Mouse (Mus musculus) embryo, embryonic 10 days (tissue): Measurements from ENCODE around the gene Vrk2.

Experiments
- DNase-seq: peaks from one replicate; pipeline ENCODE4 v3.0.0-alpha.2; 2015; ENCODE audit warnings: low spot score

Vrk2 gene

DNA sequence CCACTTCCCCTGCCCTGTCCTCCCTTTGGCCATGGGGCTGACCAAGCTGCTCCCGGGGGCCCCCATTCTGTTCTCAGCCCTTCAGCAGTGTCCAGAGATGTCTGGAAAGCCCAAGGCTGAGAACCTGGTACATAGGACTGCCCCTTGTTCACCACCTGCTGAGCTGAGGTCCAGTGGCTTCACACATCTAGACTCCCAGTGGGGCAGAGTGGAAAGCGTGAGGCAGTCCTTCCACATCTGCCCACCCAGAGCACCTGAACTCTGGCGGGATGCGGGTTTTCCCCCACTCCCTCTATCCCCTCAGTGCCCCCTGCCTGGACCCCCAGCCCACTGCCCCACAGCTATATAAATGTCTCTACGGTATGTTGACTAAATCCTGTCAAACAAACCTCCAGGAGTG, 56.0 kb downstream of the Vrk2 start:
- no peak for DNase-seq

DNA sequence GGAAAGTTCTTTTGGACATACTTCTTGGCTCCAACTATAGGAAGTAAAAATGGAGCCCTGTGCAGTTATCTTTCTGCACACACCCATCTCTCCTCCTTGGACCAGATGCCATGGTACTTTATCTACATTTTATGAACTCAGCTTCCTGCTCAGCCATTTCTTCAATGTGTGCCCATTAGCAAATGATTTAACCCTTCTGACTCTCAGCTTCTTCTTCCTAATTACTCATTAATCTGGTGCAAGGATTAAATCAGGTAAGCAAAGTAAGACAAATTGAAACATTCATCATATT, 60.0 kb downstream of the Vrk2 start:
- no peak for DNase-seq

DNA sequence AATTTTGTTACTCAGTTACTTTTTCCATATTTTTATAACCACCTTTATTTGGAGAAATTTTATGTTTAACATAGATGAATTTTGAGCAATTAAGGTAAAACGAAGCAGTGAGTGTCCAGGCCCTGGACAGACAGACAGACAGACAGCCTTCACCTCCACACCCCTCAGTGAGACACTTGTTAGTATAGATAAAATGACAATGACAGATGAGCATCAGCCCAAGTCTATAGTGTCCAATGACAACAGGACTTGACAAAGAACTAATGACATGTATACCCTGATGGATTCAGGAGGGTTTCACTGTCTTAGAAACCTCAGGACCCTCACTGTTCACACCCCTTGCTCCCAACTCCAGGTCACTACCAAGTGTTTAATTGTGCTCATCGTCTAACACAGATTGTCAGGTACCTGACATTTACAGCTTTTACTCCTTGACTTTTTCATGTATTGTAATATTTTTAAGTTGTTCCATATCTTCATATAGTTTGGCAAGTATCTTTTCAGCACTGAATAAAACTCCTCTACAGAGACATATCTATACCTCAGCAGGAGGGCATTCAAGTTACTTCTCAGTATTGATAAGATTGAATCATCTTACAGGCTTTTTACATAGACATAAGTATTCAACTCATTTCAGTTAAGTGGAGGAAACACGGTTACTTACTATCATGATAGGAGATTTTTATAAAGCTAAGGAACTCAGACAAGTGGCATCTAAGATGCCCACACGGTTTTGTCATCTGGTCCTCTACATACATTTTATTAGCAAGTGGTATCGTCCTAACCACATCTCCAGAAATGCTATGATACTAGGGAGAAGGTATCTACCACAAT, 60.6 kb downstream of the Vrk2 start:
- no peak for DNase-seq

DNA sequence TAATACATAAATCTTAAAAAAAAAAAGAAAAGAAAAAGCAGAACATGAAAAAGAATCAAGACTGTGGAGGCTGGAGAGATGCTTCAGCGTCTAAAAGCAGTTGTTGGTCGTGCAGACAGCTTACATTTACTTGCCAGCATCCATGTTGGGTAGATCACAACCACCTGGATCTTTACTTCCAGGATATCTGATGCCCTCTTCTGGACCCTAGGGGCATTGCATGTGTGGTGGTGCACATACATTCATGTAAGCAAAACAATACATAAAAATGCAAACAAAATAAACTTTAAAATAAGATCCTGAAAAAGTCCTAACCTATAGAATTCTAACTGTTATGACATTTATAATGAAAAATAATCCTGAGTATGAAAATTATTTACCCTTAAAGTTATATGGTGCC, 66.9 kb downstream of the Vrk2 start:
- DNase-seq, result no peak

DNA sequence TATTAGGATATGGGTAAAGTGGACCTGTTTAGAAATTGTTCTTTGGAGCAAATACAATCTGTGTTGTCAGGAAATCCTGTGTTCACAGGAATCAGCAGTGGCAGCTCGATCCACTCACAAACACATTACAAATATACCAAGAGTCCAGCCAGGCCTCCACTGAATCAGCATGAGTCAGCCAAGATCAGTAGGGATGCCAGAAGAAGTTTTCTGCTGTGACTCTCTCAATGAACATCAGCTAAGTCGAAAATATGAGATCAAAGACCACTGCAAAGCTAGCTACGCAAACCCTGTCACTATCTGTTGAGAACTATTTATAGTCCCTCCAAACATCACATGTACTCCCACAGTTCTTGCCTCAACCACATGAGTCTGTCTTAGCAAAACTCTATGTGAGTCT, 74.8 kb downstream of the Vrk2 start:
- no peak for DNase-seq

DNA sequence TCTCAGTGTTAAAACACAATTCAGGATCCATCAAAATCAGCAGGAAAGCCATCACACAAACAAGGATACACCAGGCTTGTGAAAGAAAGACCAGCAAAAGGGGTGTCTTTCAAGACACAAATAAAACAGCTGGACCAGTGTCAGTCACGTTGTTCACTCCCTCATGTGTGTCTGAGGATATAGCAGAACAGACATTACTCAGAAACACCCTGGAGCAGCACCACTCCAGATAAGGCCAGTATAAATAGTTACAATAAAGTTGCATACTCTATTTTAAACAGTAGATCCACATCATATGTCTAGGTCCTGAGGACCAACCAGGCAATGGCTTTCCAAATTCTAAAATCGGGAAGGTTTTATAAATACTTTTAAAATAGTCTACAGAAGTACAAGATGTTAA, 77.7 kb downstream of the Vrk2 start:
- no peak for DNase-seq

DNA sequence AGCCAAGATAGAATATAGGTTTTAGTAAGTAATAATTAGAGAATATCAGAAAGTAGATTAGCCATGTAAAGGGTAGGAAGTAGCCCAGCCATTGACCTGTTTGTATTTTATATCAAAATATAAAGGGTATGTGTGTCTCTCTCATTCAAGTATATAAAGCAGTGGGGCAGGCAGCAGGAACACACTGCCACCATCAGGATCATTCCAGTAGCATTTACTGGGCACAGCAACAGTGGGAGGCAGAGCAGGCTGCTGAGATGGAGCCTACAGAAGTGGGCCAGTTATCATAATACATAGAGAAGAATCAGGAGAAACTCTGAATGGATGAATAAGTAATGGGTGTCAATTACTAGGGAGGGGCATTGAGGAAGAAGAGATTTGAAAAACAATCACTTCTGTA, 80.1 kb downstream of the Vrk2 start:
- DNase-seq, result no peak

DNA sequence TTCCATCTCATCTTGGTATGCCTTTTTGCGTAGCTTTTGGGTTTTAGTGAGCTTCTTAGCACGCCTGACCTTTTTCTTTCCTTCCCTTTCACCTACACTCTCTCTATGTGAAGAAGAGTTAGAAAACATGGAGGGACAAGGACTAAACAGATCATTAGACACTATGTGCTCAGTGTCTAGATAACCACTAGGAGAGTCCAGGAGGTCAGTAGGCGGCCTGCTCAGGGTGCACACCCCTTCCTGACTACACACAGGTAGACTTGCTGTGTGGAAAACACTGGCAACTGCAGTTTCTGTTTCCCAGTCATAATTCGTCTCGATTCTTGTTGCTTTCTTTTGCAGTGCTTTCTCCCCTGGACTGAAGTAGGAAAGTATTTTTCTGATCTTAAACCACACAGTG, 97.8 kb downstream of the Vrk2 start:
- DNase-seq, result no peak

DNA sequence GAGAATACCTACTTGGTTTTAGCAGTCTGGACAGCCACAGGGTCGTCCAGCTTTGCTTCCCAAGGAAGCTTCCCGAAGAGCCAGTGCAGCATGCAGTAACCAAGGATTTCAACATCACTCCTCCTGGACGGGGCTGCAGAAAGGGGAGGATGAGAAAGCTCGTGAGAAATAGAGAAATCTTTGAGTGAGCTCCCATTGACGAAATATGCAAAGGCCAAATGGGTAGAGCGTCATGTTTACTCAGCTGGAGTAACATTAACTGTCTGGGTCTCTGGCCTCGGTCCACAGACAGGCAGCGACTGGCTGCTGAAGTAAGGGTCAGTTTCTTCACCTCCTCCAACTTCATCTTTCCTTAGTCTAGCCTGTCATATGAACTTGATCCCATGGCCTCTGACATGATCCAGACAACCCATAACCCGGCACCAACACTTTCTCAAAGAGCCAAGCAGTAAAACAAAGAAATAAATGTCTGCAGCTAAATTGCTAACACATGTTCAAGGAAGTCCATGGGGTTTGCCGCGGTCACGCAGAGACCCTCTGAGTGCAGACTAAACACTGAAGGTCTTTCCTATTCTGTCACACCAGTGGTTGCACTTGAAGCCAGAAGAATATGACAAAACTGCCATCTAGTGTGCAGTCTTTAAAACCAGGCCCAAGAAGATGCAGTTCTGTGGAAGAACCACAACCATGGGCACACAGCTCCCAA, 103.9 kb downstream of the Vrk2 start:
- DNase-seq, result peak; percentile 78

DNA sequence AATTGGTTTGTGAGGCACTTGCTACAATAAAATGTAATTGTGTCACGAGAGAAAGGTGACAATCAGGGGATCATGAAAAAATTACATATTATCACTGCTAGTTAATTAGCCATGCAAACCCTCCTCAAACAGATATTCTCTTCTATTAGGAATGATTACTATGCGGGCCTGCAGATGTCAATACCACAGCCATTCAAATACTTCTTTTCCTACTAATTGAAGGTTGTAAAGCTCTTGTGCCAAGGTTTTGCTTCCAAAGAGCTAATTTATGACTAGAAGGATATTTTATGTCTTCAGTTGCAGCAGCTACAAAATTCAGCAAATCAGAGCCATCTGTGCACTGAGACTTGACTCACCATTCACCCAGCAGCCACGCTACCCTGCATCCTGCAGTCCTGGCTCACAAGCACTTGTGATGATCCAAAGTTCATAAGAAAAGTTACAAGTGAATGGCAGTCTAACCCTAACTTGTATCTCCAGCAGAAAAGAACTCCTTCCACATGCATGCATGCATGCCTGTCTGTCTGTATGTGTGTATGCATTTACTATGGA, 112.0 kb downstream of the Vrk2 start:
- DNase-seq, result no peak

DNA sequence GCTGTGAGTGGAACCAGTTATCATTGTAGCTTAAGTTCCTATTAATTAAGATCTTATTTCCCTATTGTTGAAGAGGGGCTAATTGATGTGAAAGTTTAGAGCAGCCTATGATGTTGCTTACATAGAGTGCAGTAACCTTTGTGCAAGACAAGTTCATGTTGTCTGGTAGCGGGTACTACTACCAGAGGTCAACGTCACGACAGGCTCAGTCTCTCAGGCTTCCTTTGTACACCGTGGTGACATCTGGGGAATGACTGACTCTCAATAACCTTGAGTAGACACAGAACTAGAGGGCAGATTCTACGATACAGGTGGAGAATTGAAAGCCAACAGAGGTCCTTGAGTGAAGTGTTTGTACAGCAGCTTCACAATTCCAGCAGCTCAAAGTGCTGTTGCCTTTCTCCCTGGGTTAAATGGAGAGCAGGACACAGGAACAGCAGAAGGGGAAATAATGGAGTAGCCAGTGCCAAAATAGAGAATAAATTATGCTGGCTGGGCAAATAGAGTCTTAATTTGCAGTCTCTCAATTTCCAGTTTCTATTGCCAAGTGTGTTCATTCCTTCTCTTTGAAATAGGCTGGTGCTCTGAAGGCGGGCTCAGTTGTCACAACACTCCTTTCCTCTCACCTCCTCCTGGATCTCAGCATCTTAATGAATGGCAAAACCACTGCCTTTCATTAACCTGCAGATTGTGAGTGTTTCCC, 116.6 kb downstream of the Vrk2 start:
- DNase-seq, result no peak

DNA sequence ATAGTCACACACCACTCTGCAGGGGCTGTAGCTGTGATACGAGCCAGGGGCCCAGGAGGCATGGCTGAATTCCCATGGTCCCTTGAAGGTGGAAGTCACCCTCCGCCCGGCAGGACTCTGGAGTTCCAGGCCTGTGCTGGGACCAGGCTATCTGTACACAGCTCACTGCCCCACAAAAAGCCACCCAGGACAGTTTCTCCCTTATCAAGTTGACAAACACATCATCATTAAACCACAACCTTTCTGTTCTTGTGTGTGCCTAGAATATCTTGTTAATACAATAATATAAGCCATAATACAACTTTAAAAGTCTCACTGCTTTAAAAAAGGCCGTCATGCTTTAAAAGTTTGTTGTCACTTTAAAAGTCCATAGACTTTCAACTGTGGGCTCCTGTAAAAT, 139.7 kb downstream of the Vrk2 start:
- no peak for DNase-seq

DNA sequence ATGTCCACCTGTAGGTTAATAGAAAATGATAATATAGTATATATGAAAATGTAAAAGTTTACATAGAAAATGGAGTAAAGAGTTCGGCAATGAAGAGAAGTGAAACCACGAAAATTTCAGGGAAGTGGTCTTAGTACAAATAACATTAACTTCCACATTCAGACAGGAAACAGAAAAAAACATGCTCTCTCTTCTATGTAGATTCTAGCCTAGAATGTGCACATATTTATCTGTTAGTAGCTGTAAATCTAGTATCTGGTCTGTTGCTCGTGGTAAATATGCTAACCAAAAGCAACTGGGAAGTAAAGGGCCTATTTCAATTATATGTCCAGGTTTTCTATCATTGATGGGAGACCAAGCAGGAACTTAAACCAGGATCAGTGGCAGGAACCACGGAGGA, 141.1 kb downstream of the Vrk2 start:
- no peak for DNase-seq

DNA sequence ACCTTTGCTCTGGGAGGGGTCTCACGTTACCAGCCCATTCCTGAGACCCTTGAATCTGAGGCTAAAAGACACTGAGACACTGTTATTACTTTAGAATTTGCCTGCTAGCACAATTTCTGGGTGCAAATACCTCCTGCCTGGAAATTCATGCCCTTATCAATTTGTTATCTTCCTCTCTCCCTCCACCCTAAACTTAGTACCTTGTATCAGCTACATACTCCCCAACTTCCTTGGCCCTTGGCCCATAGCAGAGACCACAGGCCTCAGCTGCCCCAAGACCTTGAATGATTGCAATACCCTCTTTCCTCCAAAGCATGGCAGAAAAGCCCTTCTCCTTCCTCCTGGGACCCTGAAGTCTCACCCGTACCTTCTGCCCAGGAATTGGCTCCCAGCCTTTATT, 142.6 kb downstream of the Vrk2 start:
- no peak for DNase-seq

DNA sequence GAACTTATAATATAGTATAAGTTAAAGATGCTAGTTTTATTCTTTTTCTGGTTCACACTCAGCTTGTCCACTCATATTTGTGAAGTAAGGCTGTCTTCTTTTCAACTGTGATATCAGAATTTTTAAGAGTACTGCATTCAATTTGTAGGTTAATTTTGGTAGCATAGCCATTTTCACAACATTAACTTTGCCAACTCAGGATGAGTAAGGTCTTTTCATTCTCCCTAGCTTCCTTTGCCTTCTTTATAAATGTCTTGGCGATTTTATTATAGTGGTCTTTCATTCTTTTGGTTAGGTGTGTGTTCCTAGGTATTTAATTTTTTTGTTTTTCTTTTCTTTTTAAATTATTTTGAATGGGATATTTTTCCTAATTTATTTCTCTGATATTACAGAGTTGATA, 143.2 kb downstream of the Vrk2 start:
- no peak for DNase-seq

DNA sequence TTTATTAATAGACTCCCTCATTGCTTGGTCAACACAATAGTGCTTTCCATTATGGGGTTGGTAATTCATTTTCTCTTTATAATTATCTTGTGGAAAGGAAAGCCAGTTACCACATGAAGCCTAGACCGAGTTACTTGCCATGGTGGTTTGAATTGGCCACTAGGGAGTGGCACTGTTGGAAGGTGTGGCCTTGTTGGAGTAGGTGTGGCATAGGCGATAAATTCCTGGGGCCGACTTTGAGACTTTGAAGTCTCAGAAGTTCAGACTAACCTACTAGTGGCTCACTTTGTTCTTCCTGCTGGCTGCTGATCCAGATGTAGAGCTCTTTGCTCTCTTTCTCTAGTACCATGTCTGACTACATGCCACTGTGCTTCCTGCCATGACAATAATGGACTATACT, 144.0 kb downstream of the Vrk2 start:
- DNase-seq, result no peak

DNA sequence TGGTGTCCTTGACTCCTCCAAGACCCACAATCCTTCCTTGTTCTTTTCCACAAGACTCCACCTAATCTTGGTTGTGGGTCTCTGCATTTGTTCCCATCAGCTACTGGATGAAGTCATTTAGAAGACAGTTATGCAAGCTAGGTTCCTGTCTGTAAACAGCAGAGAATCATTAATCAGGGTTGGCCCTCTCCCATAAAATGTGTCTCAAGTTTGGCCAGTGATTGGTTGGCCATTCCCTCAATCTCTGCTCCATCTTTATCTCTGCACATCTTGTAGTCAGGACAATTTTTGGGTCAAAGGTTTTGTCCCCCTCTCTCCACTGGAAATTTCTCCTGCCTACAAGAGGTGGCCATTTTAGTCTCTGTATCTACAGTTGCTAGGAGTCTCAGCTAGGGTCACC, 149.4 kb downstream of the Vrk2 start:
- DNase-seq, result no peak

DNA sequence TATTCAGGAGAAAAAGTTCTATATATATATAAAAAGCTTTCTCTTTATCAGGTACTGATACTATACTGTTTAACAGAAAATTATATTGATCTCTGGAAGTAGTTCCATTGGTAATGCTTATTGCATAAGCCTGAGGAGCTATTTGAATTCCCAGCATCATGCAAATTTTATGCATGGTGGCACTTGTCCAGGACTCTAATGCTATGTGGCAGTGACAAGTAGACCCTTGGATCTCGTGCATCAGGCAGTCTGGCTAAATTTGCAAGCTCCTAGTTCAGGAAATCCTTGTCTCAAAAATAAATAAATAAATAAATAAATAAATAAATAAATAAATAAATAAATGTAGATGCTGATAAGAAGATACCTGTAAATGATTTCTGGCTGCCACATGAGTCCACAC, 152.7 kb downstream of the Vrk2 start:
- DNase-seq, result no peak

DNA sequence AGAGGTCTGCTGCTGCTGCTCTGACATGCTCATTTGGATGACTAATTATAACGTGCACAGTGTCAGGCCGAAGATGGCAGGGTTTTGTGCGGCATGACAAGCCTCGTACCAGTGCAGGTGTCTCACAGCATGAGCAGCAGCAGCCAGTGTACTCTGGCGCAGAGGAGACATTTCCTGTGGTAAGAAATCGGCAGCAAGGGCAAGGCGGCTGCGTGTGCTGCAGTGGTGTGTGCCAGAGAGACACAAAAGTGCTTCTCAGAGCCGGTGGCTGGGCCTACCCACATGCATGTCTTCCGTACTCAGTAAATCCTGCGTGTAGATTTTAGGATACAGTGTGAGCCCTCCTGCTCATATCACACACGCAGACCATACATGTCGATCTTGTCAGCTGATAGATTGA, 156.0 kb downstream of the Vrk2 start:
- no peak for DNase-seq

DNA sequence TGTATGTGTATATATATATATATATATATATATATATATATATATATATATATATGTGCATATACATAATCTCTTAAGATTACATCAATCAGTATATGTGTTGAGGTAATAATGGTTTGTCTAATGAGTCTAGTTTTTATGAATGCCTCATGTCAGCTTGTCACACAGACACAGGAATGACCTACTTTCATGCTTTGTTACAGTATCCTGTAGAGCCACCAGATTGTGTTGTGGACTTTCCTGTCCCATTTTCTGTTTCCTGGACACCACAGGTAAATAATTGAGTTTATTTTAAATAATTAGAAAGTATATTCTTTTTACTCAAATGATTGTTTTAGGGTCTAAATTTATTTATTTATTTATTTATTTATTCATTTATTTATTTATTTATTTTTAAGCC, 159.6 kb downstream of the Vrk2 start:
- no peak for DNase-seq

DNA sequence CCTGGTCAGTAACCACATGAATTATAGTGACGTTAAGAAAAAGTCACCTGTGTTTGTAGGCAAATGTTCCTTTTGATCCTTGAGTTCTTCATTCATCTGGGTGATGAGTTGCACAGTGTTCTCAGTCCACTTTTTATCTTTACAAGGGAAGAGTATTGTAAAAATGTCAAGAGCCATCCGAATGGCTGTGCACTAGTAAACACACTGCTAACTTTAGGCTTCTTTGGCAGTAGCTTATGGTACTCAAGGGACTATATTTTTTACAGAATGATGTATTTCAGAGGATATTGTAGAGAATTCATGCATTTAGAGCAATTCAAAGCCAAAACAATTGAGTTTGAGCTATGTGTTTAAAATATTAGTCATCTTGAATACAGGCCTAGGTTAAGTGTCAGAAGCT, 172.3 kb downstream of the Vrk2 start:
- DNase-seq, result no peak
